20 mouse cellular contexts compared by ENCODE assay signal in genomic region chr16:11477591-11477990, GRCm38 (mm10).
"Had no signal": no experiment of that assay in that cellular context is flagged by ENCODE, and none has a peak within 500 bp of the region (broad histone marks: within the 10 kb centered on the region; RNA-seq: fewer than 3 reads in every experiment).

No protein-coding gene starts in this region.

- DNase-seq: gastrocnemius, postnatal 14 days; gastrocnemius, postnatal 36 days; heart, adult 11 months; heart, adult 2 months; heart, postnatal 14 days; heart, postnatal 36 days; kidney, postnatal 14 days; kidney, postnatal 36 days; layer of hippocampus, adult 9-11 months; layer of hippocampus, postnatal 36 days had no signal

- H3K4me3 ChIP-seq: heart, adult 2 months; heart, embryonic 13.5 days; heart, embryonic 15.5 days; hindbrain, embryonic 13.5 days; hindbrain, embryonic 15.5 days; limb, embryonic 13.5 days; limb, embryonic 15.5 days; liver, embryonic 12.5 days had no signal

- H3K27ac ChIP-seq: heart, adult 2 months; heart, embryonic 13.5 days; heart, embryonic 15.5 days; hindbrain, embryonic 13.5 days; hindbrain, embryonic 15.5 days; hindbrain, postnatal 0 days; kidney, postnatal 0 days; limb, embryonic 13.5 days; limb, embryonic 15.5 days; liver, embryonic 12.5 days; liver, embryonic 14.5 days had no signal
